Mouse (Mus musculus) liver, embryonic 14.5 days (tissue): Measurements from ENCODE around the gene Rab20. TPM values are rescaled to one million over a fixed set of nuclear protein-coding genes. Genes with fewer than 3 reads are reported as not detected.
A peak's percentile ranks its signal among the peaks of the same experiment; 100 is the strongest.

ENCODE experiments used
- ATAC-seq: fragments of 200-750 bp; cut with Nextera tagmentation; 2 replicates; pipeline ENCODE4 v1.8.0; 2017; ENCODE audit warnings: moderate number of reproducible peaks, mild to moderate bottlenecking, moderate library complexity; ENCODE audit not compliant: insufficient read depth
- DNase-seq, 3 experiments: peaks; one replicate each; pipeline ENCODE4 v3.0.0-alpha.2; 2012 to 2013; ENCODE audit warnings: low read depth in 3 of 3, low spot score in 3 of 3
- H3K27ac ChIP-seq: fragments of 300-500 bp; sonication (generic); 2 replicates; pipeline ENCODE4 v1.5.1; 2014; ENCODE audit warnings: moderate library complexity, mild to moderate bottlenecking, control low read depth, inconsistent platforms
- H3K27me3 ChIP-seq: fragments of 300-500 bp; sonication (generic); 2 replicates; pipeline ENCODE4 v1.6.1; 2014; ENCODE audit warnings: mild to moderate bottlenecking, low read length, moderate library complexity; ENCODE audit not compliant: control insufficient read depth, insufficient read depth
- H3K36me3 ChIP-seq: fragments of 300-500 bp; sonication (generic); replicated peaks from 2 replicates; pipeline ENCODE4 v1.6.1; 2014; ENCODE audit warnings: low read depth; ENCODE audit not compliant: control insufficient read depth, insufficient read depth
- H3K4me1 ChIP-seq, 2 experiments: fragments of 200-500 bp in 1 of 2; fragments of 300-500 bp in 1 of 2; sonication (generic) in 1 of 2; replicated peaks; 2 replicates each; pipeline ENCODE4 v1.6.1; 2012 to 2014; ENCODE audit warnings: antibody characterized with exemption in 1 of 2, inconsistent platforms in 1 of 2, low read length in 1 of 2; ENCODE audit not compliant: control insufficient read depth in 2 of 2, insufficient read depth in 2 of 2
- H3K4me2 ChIP-seq: fragments of 300-500 bp; sonication (generic); 2 replicates; pipeline ENCODE4 v1.6.1; 2014; ENCODE audit warnings: low read depth, mild to moderate bottlenecking, control low read depth, moderate library complexity
- H3K4me3 ChIP-seq, 2 experiments: fragments of 200-500 bp in 1 of 2; fragments of 300-500 bp in 1 of 2; sonication (generic) in 1 of 2; 2 replicates each; pipeline ENCODE4 v1.5.1; 2012 to 2014; ENCODE audit warnings: low read depth in 2 of 2, low read length in 2 of 2, mild to moderate bottlenecking in 2 of 2, control low read depth in 1 of 2, inconsistent platforms in 1 of 2, moderate library complexity in 1 of 2; ENCODE audit not compliant: insufficient read depth in 1 of 2
- H3K9ac ChIP-seq: fragments of 300-500 bp; sonication (generic); replicated peaks from 2 replicates; pipeline ENCODE4 v1.6.1; 2014; ENCODE audit warnings: mild to moderate bottlenecking, control low read depth, moderate library complexity
- H3K9me3 ChIP-seq: fragments of 300-500 bp; sonication (generic); 2 replicates; pipeline ENCODE4 v1.6.1; 2016; ENCODE audit warnings: low read length, mixed read lengths; ENCODE audit not compliant: control insufficient read depth
- CTCF ChIP-seq: IDR thresholded peaks from 2 replicates; pipeline ENCODE4 v1.5.1; 2016; ENCODE audit warnings: antibody characterized with exemption, low read depth, control low read depth
- EP300 ChIP-seq: IDR thresholded peaks from 2 replicates; pipeline ENCODE4 v1.6.1; 2016; ENCODE audit warnings: antibody characterized with exemption, low read depth
- WGBS: fragments of 180-500 bp; shearing (Covaris S2); extraction: QIAGEN DNeasy Blood & Tissue Kit; methylation state at CpG from one replicate; pipeline ENCODE4 v1.1.7; 2014; ENCODE audit not compliant: insufficient replicate concordance; 5-methylcytosine and 5-hydroxymethylcytosine counted together
- polyA plus RNA-seq, 2 experiments: library from polyadenylated mRNA; depleted of rRNA in 1 of 2; stranded (reverse) in 1 of 2; unstranded in 1 of 2; fragments of >200 nt; fragmentation: Nextera tagmentation in 1 of 2; extraction: Ambion mirVana in 1 of 2; gene quantifications; 2 replicates each; pipeline versions ENCODE4 v1.2.1 to v1.2.3; 2012 to 2014

The Rab20 gene
- polyA plus RNA-seq (2012; rRNA removed) (2.7 and 2.8 TPM in 2 replicates), polyA plus RNA-seq (2014; fragmentation: Nextera tagmentation; extraction: Ambion mirVana) (2.9 and 3.1 TPM in 2 replicates)

GRCm38 (mm10) chr8:11477811-11478761, at the start of gene Rab20:
TSS of gene Rab20 (minus strand) at chr8:11478710.
- ATAC-seq (peak; percentile 48; the same call in 1 of the 2 replicates), DNase-seq (no peak)
- Histone ChIP-seq H3K27me3 (peaks cover 70% of the 10 kb centered on the region), H3K36me3 (no peaks in the 10 kb centered on the region), H3K4me2 (peak within 1 kb of the TSS; percentile 62), H3K4me1 (peaks cover 0 to 13% of the 10 kb centered on the region in 2 experiments; a peak in 2 of 4 replicates), H3K4me3 (peak within 1 kb of the TSS; percentile 54 to 56), H3K27ac (no peak within 1 kb of the TSS), H3K9ac (no peak within 1 kb of the TSS), H3K9me3 (no peaks in the 10 kb centered on the region)
- under 1% methylated on average over 60 of the region's 69 CpGs for WGBS
- TF ChIP-seq EP300 (no peak), CTCF (no peak)

- Histone ChIP-seq H3K9ac (no peak overlapping the region), H3K4me2 (no peak overlapping the region), H3K4me1 (no peaks in the 10 kb centered on the region; a peak in 1 of 4 replicates), H3K27ac (no peak overlapping the region), H3K4me3 (no peak overlapping the region), H3K36me3 (no peaks in the 10 kb centered on the region; the same call in 1 of the 2 replicates), H3K27me3 (no peaks in the 10 kb centered on the region), H3K9me3 (no peaks in the 10 kb centered on the region)
- 67% methylated on average over 3 of the region's 3 CpGs for WGBS
- ATAC-seq (no peak), DNase-seq (no peak)
- TF ChIP-seq EP300 (no peak), CTCF (no peak)
Measured at GRCm38 (mm10) chr8:11523331-11523730, 44.8 kb upstream of the Rab20 start.

- Histone ChIP-seq H3K27ac (no peak overlapping the region), H3K9ac (no peak overlapping the region), H3K9me3 (no peaks in the 10 kb centered on the region), H3K36me3 (peaks cover 4% of the 10 kb centered on the region), H3K4me1 (peaks cover 0 to under 1% of the 10 kb centered on the region in 2 experiments; a peak in 1 of 4 replicates), H3K4me3 (no peak overlapping the region), H3K27me3 (no peaks in the 10 kb centered on the region), H3K4me2 (no peak overlapping the region)
- TF ChIP-seq CTCF (no peak), EP300 (no peak)
- no peak for DNase-seq
- 80% methylated on average over 11 of the region's 11 CpGs for WGBS
- no peak for ATAC-seq
Measured at GRCm38 (mm10) chr8:11518676-11519075, 40.2 kb upstream of the Rab20 start.

- Histone ChIP-seq H3K9ac (no peak overlapping the region), H3K36me3 (peaks cover 11% of the 10 kb centered on the region), H3K4me3 (no peak overlapping the region), H3K4me1 (peaks cover 1 to 7% of the 10 kb centered on the region in 2 experiments; a peak in 2 of 4 replicates), H3K4me2 (no peak overlapping the region), H3K27me3 (no peaks in the 10 kb centered on the region), H3K27ac (no peak overlapping the region), H3K9me3 (no peaks in the 10 kb centered on the region)
- TF ChIP-seq EP300: no peak
- no peak for TF ChIP-seq CTCF
- DNase-seq (no peak), ATAC-seq (no peak)
- WGBS: 81% methylated on average over 6 of the region's 6 CpGs
Measured at GRCm38 (mm10) chr8:11518056-11518396, 39.5 kb upstream of the Rab20 start.

GRCm38 (mm10) chr8:11517366-11518055, 39.0 kb upstream of the Rab20 start:
- H3K36me3 ChIP-seq: peaks cover 11% of the 10 kb centered on the region
- H3K4me3 ChIP-seq: no peak overlapping the region
- no peaks in the 10 kb centered on the region for H3K27me3 ChIP-seq
- DNase-seq: no peak
- WGBS: 73% methylated on average over 16 of the region's 16 CpGs
- no peak overlapping the region for H3K27ac ChIP-seq
- no peak overlapping the region for H3K4me2 ChIP-seq
- no peak for ATAC-seq
- peaks cover 6 to 10% of the 10 kb centered on the region in 2 experiments; a peak in 3 of 4 replicates for H3K4me1 ChIP-seq
- TF ChIP-seq EP300 (no peak), CTCF (no peak)
- no peak overlapping the region for H3K9ac ChIP-seq
- H3K9me3 ChIP-seq: no peaks in the 10 kb centered on the region
